Mouse (Mus musculus): ENCODE data around the gene Ccdc187.

The Ccdc187 gene

DNA sequence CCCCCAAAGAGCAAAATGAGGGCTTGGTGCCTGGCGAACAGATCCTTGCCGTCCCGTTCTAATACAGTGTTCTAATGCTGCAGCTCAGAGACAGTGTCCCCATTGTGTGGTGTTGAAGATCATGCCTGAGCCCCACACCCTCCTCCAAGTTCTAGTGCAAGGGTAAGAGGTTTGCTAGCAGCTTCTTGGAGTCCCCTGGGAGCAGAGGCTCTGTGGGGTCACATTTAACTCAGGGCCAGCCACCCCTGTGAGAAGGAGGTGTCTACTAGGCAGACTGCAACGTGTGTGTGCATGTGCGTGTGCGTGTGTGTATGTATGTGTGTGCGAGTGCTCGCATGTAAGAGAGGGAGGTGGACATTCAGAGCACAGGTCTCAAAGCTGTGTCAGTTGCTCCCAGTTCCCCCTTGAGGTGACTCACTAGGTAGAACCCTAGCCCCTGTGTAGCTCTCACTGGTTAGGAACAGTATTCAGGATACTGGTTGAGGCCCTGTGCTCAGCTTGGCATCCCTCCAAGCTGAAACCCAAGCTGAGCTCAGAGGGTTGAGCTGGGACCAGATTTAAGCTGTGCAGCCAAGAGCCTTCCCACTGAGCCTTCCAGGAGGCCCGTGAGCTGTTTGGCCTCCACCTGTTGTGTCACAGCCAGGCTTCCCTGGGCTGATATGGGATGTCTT lies 22.4 kb upstream of the Ccdc187 start:
- DNase-seq (ENCODE audit: low read depth): no peak

DNA sequence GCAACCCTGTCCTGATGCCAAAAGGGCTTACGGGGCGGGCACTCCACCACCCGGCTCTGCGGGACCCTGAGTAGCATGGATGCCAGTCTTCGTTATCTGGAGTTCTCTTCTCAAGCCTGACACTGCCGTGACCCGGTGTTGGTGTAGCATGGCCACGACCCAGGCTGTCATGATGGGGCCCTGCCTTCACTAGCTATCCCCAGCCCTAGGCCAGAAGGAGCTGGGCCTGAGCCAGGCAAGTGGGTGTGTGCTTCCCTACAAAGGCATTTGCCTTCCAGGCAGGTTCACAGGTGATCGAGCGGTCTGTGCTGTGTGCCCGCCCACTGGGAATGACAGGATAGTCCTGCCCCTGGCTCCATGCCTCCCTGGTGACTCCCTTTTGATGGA lies 21.6 kb upstream of the Ccdc187 start:
- DNase-seq (ENCODE audit: low read depth): no peak

DNA sequence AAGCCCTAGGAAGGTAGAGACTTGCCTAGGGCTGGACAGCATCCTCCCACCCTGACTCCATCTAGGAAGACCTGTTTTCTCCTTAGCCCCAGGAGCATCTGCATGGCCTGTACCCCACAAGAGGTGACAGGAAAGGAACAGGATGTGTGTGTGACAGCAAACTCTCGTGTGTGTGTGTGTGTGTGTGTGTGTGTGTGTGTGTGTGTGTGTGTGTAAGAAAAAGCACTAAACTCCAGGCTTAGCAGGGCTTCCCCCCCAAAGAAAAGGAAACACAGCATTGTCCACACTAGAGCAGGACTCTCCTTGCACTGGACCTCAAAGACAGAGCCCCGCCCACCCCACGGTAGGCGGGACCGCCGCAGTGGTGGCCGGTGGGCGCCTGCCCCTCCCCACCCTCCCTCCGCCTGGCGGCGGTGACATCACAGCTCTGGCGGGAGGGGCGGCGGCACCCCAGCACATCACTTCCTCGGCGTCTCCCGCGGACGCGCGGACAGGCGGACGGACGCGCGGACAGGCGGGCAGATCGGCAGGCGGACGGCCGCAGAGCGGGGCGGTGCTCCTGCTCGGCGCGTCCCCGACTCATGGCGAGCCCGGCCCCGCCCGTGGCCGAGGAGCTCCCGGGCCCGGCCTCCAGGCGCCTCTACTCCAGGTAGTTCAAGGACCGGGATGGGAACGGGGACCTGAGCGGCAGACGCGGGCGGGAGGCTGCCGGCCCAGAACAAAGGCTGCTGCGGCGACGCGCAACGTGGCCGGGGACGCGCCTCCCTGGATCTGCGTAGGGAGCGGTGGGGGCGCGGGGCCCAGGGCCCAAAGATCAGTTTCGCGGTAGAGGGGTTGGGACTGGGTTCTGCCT lies 20.9 kb upstream of the Ccdc187 start, which contains the start of gene Gpsm1:
Gene Gpsm1, plus strand, starts transcription at position 444 of the 853 bp plus-strand sequence.
- DNase-seq (ENCODE audit: low read depth): peak; percentile 31

DNA sequence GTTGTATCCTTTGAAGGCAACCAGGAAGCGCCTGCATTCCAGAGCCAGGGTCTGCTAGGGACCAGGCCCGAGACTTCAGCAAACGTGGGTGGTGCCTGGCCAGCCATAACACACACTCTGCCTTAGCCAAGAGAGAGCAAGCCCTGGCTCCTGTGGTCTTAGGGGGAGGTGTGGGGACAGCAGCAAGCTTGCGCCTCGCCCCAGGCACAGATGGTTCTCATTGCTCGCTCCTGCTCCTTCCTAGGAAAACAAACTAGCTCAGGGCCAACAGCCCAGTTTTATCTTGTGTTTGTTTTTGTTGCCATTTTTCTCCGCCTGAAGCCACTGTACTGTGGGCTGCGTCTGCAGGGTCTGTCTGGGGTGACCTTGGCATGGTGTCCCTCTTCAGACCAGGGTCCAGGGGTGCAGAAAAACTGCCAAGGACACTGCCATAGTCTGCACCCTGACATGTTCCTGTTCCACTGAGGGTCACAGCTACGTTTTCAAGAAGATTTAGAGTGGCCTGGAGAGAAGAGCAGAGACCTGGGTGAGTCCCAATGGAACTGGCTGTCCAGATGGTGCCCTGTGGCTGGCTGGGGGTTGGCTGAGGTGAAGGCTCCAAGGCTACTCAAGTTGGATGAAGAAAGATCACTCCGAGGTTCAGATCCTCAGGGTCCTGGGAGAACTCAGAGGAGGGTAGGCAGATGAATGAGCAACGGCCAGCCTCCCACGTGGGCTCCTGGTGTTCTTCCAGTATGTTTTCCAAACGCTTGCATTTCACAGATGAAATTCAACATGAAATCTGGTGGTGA lies 20.1 kb upstream of the Ccdc187 start:
- DNase-seq (ENCODE audit: low read depth): no peak

DNA sequence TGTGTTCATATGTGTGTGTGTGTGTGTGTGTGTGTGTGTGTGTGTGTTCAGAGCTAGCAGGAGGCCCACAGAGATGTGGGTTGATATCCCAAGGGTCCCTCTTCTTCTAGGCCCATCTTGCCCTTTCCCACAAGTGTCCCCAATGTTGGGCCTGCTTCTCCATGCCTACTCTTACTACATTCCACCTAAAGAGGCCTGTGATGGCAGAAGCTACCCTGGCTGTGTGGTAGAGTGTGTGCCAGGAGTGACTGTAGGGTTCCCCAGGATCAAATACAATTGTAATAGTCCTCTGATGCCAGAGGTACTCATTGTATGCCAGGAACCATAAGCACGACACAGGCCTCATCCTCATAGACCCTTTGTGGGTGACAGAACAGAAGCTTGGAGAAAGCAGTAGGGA lies 19.0 kb upstream of the Ccdc187 start:
- no peak for DNase-seq (ENCODE audit: low read depth)

DNA sequence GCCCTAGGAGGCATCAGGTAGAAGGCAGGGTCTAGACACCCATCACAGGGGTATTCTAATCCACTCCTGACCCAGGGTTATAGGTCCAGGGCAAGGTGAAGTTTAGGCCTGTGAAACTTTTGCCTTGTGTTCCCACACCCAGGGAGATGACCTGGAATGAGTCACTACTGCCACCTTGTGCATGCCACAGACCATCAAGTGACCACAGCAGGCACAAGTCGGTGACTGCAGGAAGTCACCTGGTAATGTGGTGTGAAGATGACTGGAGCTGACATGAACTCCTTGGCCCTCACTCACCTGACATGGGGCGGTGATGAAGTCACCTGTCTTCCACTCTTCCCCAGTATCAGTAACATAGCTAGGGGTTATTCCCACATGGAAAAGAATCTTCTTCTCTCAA lies 18.5 kb upstream of the Ccdc187 start:
- DNase-seq (ENCODE audit: low read depth): no peak

DNA sequence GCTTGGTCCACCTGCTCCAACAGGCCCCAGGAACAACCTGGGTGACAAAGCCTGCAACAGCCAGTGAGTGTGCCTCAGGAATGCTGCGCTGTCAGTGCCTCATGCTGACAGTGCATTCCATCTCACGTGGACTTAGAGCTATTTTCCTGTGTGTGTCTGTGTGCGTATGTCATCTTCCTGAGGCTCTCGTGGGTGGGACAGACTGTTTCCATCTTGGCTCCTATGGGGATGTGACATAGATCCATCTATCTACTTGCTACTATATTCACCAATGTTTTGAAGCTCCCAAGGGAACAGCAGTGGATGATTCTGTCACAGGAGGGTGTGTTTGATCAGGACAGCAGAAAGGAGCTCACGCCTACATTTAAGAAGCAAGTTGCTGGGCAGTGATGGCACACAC lies 17.6 kb upstream of the Ccdc187 start:
- DNase-seq (ENCODE audit: low read depth): no peak

DNA sequence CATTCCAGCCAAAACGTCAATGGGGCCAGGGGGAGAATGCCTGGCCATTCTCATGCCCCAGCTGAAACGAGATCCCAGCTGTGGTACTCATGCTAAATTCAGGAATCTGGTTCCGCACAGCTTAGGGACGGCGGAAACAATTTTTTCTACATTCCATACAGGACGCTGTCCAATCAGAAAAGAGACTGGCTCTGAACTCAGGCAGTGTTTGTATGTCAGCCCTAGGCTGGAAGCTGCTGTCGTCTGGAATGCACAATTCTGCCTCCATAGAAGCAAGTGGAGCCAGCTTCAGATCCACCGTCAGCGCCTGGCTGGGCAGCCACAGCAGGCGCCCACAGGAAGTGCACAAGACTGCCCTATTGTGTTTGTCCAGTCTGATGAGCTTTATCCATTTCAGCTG lies 15.4 kb upstream of the Ccdc187 start:
- DNase-seq (ENCODE audit: low read depth): no peak

DNA sequence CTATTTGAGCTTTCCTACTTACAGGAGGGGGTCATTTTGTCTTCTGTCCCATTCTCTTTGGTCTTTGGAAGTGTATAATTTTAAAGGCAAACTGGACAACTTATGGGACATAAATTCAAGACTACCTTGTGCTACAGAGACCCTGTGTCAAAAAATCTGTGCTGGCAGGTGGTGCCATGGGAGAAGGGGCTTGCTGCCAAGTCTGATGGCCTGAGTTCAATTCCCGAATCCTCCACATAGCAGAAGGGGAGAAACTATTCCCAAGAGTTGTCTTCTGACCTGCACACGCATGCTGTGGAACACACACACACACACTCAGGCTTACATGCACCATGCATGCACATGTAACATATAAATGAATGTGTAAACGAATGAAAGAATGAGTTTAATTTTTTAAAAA lies 12.3 kb upstream of the Ccdc187 start:
- DNase-seq (ENCODE audit: low read depth): no peak

DNA sequence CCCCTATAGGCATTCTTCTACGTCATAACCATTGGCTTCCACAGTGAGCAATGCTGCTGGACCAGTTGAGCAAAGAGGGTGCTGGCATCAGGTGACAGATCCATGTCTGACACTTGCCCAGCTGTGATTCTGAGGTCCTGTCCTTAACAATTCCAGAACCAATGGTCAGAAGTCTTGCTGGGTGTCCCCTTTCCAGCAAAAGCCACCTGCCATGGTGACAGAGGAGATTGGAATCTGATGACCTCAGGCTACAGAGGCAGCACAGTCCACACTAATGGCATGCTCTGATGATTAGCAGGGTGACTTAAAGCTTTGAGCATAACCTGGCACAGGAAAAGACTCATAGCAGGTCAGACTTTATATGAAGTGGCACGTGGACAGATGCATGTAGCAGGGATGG lies 11.2 kb upstream of the Ccdc187 start:
- DNase-seq (ENCODE audit: low read depth): no peak

DNA sequence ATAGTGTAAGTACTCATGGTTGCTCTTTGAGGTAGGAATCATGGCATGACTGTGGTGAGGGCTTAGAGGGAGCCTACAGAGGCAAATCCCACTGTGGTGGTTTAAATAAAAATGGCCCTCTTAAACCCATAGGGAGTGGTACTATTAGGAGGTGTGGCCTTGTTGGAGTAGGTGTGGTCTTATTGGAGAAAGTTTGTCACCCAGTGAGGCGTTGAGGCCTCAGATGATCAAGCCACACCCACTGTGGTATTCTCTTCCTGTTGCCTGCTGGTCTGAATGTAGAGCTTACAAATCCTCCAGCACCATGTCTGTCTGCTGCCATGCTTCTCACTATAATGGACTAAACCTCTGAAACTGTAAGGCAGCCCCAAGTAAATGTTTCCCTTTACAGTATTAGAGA lies 10.4 kb upstream of the Ccdc187 start:
- no peak for DNase-seq (ENCODE audit: low read depth)

DNA sequence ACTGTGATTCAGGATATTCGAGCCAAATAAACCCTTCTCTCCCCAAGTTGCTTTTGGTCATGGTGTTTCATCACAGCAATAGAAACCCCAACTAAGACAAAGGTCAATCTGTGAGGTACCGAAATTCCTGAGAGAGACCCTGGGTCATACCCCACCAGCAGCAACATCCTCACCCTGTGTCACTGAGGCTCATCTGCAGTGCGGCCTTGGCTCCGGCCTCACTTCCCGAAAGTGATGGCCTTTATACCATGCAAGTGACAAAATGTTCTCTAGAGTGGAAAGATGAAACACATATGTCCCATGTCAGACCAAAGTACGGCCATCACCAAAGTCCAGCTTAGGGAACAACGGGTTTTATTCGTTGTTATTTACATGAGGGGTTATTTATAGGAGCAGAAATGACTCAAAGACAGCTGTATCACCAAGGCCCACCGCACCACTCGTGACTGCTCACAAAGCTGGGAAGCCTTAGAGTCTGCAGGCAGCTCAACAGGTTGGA lies 7.7 kb upstream of the Ccdc187 start:
- DNase-seq (ENCODE audit: low read depth): no peak

DNA sequence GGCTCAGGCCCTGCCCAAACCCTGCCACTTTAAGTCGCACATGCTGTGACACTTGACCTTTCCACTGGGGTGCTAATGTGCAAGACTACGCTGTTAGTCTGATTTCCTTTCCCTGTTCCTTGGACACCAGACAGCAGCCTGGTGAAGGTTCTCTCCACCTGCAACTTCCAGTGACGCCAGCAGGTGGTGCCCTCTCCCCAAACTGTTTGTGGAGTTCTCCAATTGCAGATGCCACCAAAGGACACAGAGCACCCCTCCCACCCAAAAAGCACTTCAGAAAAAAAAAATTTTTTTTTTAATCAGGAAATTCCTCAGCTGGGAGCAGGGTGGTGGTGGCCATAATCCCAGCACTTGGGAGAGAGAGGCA lies 6.4 kb upstream of the Ccdc187 start:
- peak; percentile 75 for DNase-seq (ENCODE audit: low read depth)

DNA sequence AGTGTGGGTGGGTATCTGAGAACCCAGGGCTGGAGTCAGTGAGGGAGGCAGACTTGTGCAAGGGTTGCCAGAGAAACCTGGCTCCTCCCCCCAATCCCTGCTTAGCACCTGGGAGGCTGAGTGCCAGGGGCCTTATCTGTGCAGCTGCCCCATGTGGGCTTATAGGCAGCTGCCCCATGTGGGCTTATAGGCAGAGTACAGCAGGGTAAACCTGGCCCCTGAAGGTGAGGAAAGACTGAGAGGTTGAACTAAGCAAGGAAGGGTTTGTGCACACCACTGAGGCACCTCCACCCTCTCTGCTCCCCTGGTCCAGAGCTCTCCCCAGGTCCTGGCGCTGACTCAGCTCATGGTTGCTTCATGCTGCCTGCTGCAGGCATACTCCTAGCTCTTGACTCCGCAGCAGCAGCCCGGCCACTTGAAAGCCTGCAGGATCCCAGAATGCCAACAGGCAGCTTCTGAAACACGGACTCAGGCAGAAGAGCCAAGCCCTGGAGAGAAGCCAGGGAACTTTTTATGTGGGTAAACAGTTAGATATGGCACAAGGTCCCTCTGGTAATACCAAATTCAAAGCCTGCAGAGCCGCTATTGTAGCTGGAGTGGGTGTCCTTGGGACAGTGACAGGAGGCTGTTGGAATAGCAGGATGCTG lies 5.9 kb upstream of the Ccdc187 start:
- DNase-seq (ENCODE audit: low read depth): no peak

DNA sequence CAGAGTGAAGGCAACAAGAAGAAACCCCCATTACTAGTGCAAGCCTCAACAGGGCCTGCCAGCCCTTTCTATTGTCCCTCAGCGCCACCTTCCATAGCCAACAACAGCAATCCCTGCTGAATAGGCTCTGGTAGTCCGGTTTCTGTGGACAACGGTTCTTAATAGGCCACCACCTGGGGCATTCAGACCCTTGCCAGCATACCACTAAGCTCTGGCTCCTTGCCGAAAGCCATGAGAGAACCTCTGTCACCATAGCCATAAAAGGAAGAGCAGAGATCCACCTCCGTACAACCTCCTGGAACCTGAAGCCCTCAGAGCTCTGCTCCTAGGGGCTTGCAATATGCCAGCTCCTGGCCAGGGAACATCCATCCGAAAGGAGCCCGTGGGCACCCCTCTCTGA lies 5.0 kb upstream of the Ccdc187 start:
- no peak for DNase-seq (ENCODE audit: low read depth)

DNA sequence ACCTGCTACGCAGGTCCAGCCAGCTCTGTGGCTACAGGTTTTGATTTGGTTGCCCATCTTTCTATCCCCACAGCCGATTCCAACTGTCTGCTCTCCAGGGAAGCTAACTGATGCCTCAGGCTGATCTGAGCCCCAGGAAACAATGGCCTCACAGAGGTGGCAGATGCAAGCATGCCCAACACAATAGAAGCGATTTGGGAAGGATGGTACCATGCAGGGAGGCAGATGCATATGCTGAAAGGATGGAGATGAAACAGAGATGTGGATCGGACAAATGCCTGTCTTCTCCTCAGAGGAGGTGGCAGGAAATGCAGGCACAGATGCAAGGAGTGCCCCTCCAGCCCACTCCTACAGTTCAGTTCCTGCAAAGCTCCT lies 4.5 kb upstream of the Ccdc187 start:
- no peak for DNase-seq (ENCODE audit: low read depth)

DNA sequence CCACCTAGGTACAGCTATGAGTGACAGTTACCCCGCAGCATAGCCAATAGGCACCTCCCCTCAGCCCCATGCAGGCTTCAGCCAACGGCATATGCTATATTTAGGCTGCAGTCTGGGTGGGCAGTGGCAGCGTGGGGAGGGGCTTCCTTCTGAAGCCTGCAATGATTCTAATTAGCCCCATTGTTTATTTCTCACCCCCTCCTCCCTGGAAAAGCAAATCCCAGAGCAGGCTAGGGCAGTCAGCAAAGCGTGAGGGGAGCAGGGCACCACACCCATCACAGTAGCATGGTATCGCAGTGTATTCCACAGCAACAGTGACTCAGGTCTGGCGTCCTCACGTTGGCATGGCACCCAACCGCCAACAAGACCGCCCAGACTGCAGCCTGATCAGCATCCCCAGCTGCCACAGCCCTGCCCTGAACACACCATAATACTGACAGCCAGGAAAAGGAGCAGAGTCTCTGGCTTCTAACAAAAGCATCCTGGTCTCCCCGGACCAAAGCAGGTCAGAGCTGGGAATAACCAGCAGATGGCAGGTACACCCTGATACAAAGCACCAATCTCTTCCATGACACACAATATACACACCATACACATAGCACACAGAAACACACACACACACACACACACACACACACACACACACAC lies 4.0 kb upstream of the Ccdc187 start:
- peak; percentile 44 for DNase-seq (ENCODE audit: low read depth)

DNA sequence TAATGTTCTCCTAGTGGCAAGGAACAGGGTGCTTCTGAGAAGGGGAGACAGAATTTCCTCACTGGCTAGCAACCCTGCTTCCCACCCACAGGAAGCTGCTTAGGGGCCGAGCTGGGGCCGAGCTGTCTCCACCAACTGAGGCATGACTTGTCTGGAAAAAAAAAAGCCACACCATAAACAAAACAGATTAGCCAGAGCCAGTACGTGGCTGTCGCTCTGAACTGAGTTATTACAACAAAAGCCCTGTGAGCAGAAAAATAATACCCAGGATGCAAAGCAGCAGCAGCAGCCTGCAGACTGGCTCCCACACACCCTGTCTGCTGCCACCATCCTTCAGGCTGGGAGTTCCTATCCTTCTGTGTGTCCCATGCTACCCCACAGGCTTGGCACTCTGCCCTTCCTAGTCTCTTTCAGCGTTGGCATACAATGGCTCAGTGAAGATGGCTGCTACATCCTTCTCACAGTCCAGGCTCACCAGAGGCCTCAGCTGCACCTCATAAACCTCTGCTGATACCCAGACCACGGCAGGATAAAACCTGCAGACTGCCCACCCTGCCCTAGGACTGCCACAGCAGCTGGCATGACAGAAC lies 2.3 kb upstream of the Ccdc187 start:
- no peak for DNase-seq (ENCODE audit: low read depth)

DNA sequence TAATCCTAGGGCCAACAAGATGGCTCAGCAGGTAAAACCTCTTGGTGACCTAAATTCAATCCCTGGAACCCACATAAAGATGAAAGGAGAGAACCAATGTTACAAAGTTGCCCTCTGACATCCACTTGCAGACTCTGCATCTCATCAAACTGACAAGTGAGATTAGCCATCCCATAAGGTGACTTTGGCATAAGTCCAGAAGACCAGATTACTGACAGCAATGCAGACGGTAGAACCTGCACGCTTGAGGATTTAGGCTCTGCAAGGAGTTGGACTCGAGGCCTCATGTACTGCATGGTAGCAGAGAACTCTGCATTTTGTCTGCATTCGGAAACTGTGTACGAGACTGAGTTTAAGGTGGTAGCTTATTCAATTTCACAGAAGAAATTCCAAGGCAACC lies 4.2 kb downstream of the Ccdc187 start:
- DNase-seq (ENCODE audit: low read depth): no peak

DNA sequence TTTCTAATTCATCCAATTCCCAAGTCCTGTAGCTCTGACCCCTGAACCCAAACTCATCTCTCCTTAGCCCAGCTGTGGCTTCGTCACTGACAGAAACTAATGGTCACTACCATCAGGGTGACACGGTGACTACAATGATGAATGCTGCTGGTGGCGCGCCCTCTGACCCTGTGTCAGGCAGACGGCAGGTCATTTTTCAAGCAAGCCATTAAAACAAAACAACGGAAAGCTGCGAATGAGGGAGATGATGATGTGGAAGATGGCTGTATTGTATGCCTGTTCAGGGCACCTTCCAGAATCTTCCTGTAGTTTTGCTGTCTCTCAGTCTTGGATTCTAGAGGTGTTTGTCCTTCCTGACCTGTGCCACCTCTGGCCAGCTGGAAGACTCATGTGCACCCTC lies 8.0 kb downstream of the Ccdc187 start:
- no peak for DNase-seq (ENCODE audit: low read depth)

DNA sequence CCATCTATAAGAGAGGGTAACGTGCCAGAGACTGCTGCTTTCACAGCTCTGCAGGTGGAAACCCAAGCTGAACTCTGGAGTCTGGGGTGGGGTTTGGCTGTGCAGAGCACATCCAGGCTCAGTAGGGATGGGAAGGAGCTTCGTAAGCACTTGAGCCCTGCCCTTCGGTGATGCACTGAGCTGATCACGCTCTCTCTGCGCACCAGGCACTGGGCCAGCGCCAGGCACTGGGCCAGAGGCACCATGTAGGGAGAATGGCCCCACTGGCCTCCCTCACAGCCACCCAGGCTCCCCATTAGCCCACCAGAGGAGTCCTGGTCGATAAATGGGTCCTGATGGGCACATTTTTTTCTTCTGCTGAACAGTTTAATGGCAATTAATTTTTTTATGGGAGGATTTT lies 8.6 kb downstream of the Ccdc187 start:
- no peak for DNase-seq (ENCODE audit: low read depth)

All from c-Kit-positive CD71-negative TER-119-negative erythroid progenitor cells, embryonic 14.5 days (primary cell).